Mouse (Mus musculus) myocyte (in vitro differentiated cells): ENCODE results near the gene Mrs2. TPM values are rescaled to one million over a fixed set of nuclear protein-coding genes. Genes with fewer than 3 reads are reported as not detected.

ENCODE experiments used
- H3K27me3 ChIP-seq: one replicate; pipeline ENCODE4 v1.6.1; 2011; ENCODE audit not compliant: control insufficient read depth, insufficient read depth, insufficient read length
- H3K36me3 ChIP-seq: one replicate; pipeline ENCODE4 v1.6.1; 2011; ENCODE audit not compliant: control insufficient read depth, insufficient read depth
- H3K4me2 ChIP-seq: one replicate; pipeline ENCODE4 v1.6.1; 2011; ENCODE audit warnings: low read depth, control low read depth
- H3K4me3 ChIP-seq: one replicate; pipeline ENCODE4 v1.5.1; 2011; ENCODE audit warnings: mild to moderate bottlenecking, control low read depth, moderate library complexity
- H3K79me2 ChIP-seq: one replicate; pipeline ENCODE4 v1.6.1; 2011; ENCODE audit not compliant: control insufficient read depth, insufficient read depth
- H3ac ChIP-seq: one replicate; pipeline ENCODE4 v1.6.1; 2011; ENCODE audit not compliant: control insufficient read depth, insufficient read length
- CEBPB ChIP-seq: IDR thresholded peaks from 2 replicates; pipeline ENCODE4 v1.6.1; 2011; ENCODE audit warnings: mild to moderate bottlenecking, moderate library complexity; ENCODE audit not compliant: poor library complexity, insufficient read depth, severe bottlenecking
- E2F4 ChIP-seq: IDR thresholded peaks from one replicate; pipeline ENCODE4 v1.6.1; 2011; ENCODE audit warnings: mild to moderate bottlenecking, control low read depth, moderate library complexity; ENCODE audit not compliant: insufficient read depth
- MAX ChIP-seq: IDR thresholded peaks from one replicate; pipeline ENCODE4 v1.6.1; 2011; ENCODE audit warnings: low read depth, mild to moderate bottlenecking, control low read depth
- MYOD1 ChIP-seq, 3 experiments: IDR thresholded peaks; one replicate each; pipeline ENCODE4 v1.6.1; 2011; ENCODE audit warnings: control low read depth in 2 of 3, low read depth in 2 of 3, mild to moderate bottlenecking in 2 of 3, moderate library complexity in 1 of 3; ENCODE audit not compliant: insufficient read length in 2 of 3, control insufficient read depth in 1 of 3
- MYOG ChIP-seq, 3 experiments: IDR thresholded peaks; one replicate each; pipeline ENCODE4 v1.6.1; 2011; ENCODE audit warnings: control low read depth in 2 of 3, low read depth in 2 of 3, mild to moderate bottlenecking in 2 of 3; ENCODE audit not compliant: insufficient read length in 2 of 3, control insufficient read depth in 1 of 3, insufficient read depth in 1 of 3
- POLR2A ChIP-seq: IDR thresholded peaks from one replicate; pipeline ENCODE4 v1.6.1; 2011; ENCODE audit warnings: low read depth, mild to moderate bottlenecking, control low read depth, moderate library complexity; ENCODE audit not compliant: insufficient read length
- POLR2AphosphoS2 ChIP-seq: IDR thresholded peaks from one replicate; pipeline ENCODE4 v1.6.1; 2011; ENCODE audit warnings: low read depth, control low read depth; ENCODE audit not compliant: insufficient read length
- REST ChIP-seq: IDR thresholded peaks from one replicate; pipeline ENCODE4 v1.6.1; 2011; ENCODE audit warnings: mild to moderate bottlenecking, control low read depth, moderate library complexity; ENCODE audit not compliant: insufficient read depth, insufficient read length
- SRF ChIP-seq: IDR thresholded peaks from one replicate; pipeline ENCODE4 v1.6.1; 2011; ENCODE audit warnings: low read depth; ENCODE audit not compliant: control insufficient read depth, insufficient read length
- TCF12 ChIP-seq: IDR thresholded peaks from one replicate; pipeline ENCODE4 v1.6.1; 2011; ENCODE audit warnings: mild to moderate bottlenecking, control low read depth; ENCODE audit not compliant: poor library complexity, insufficient read depth, severe bottlenecking
- TCF3 ChIP-seq: IDR thresholded peaks from one replicate; pipeline ENCODE4 v1.6.1; 2011; ENCODE audit warnings: low read depth, control low read depth; ENCODE audit not compliant: insufficient read length
- USF1 ChIP-seq: IDR thresholded peaks from one replicate; pipeline ENCODE4 v1.6.1; 2011; ENCODE audit warnings: low read depth, mild to moderate bottlenecking, control low read depth, moderate library complexity
- polyA plus RNA-seq: library from polyadenylated mRNA; unstranded; fragments of >200 nt; fragmentation: generic; extraction: Trizol; gene quantifications from one replicate; pipeline ENCODE4 v1.2.1, GENCODE M21; 2012; ENCODE audit warnings: missing spikeins

Mrs2 gene
- polyA plus RNA-seq, 1 experiment = 12.7 TPM

GRCm38 (mm10) chr13:25018316-25018715 is 1.9 kb downstream of the Mrs2 start:
- Histone ChIP-seq H3K4me3 (peak overlapping the region; percentile 50), H3K4me2 (peak overlapping the region; percentile 91), H3ac (no peak overlapping the region), H3K36me3 (no peaks in the 10 kb centered on the region), H3K27me3 (no peaks in the 10 kb centered on the region), H3K79me2 (peaks cover 16% of the 10 kb centered on the region)
- no peak for TF ChIP-seq MYOG (IDR thresholded peaks at IDR 0.05; ENCODE audit: control insufficient read depth in 1 of 3, insufficient read depth in 1 of 3, insufficient read length in 2 of 3, low read depth in 2 of 3)
- no peak for TF ChIP-seq MAX
- no peak for TF ChIP-seq POLR2AphosphoS2
- TF ChIP-seq SRF = no peak
- no peak for TF ChIP-seq TCF12
- no peak for TF ChIP-seq CEBPB
- TF ChIP-seq REST = no peak
- TF ChIP-seq POLR2A = no peak

- H3K4me2 ChIP-seq = no peak overlapping the region
- H3K4me3 ChIP-seq = no peak overlapping the region
- peaks cover 18% of the 10 kb centered on the region for H3K36me3 ChIP-seq
- H3K27me3 ChIP-seq = no peaks in the 10 kb centered on the region
- H3ac ChIP-seq = no peak overlapping the region
- no peaks in the 10 kb centered on the region for H3K79me2 ChIP-seq
- TF ChIP-seq E2F4 (no peak), MYOD1 (IDR thresholded peaks at IDR 0.05; ENCODE audit: control insufficient read depth in 1 of 3, insufficient read length in 2 of 3, low read depth in 2 of 3) (no peak), TCF3 (no peak), TCF12 (no peak), CEBPB (no peak), REST (no peak), MAX (no peak), POLR2A (no peak)
Observed at GRCm38 (mm10) chr13:25007115-25007514, 13.1 kb downstream of the Mrs2 start.

GRCm38 (mm10) chr13:25002965-25003364 is 17.2 kb downstream of the Mrs2 start:
- Histone ChIP-seq H3K79me2 (no peaks in the 10 kb centered on the region), H3ac (no peak overlapping the region), H3K27me3 (no peaks in the 10 kb centered on the region), H3K36me3 (peaks cover 26% of the 10 kb centered on the region), H3K4me3 (no peak overlapping the region), H3K4me2 (no peak overlapping the region)
- TF ChIP-seq POLR2A = no peak
- TF ChIP-seq MAX = no peak
- TF ChIP-seq E2F4 = no peak
- TF ChIP-seq TCF3 = no peak
- TF ChIP-seq MYOD1 (IDR thresholded peaks at IDR 0.05; ENCODE audit: control insufficient read depth in 1 of 3, insufficient read length in 2 of 3, low read depth in 2 of 3) = no peak
- no peak for TF ChIP-seq TCF12
- no peak for TF ChIP-seq REST
- TF ChIP-seq CEBPB = no peak
- no peak for TF ChIP-seq USF1
- TF ChIP-seq POLR2AphosphoS2 = no peak
- TF ChIP-seq MYOG (IDR thresholded peaks at IDR 0.05; ENCODE audit: control insufficient read depth in 1 of 3, insufficient read depth in 1 of 3, insufficient read length in 2 of 3, low read depth in 2 of 3) = no peak
- no peak for TF ChIP-seq SRF

- TF ChIP-seq USF1 = no peak
- no peak for TF ChIP-seq REST
- no peak for TF ChIP-seq POLR2AphosphoS2
- TF ChIP-seq E2F4 = no peak
- TF ChIP-seq MYOD1 (IDR thresholded peaks at IDR 0.05; ENCODE audit: control insufficient read depth in 1 of 3, insufficient read length in 2 of 3, low read depth in 2 of 3) = no peak
- no peak for TF ChIP-seq POLR2A
- TF ChIP-seq TCF3 = no peak
- TF ChIP-seq TCF12 = no peak
- no peak for TF ChIP-seq MYOG (IDR thresholded peaks at IDR 0.05; ENCODE audit: control insufficient read depth in 1 of 3, insufficient read depth in 1 of 3, insufficient read length in 2 of 3, low read depth in 2 of 3)
- no peak for TF ChIP-seq CEBPB
- TF ChIP-seq SRF = no peak
- TF ChIP-seq MAX = no peak
- Histone ChIP-seq H3ac (no peak overlapping the region), H3K4me3 (no peak overlapping the region), H3K79me2 (no peaks in the 10 kb centered on the region), H3K4me2 (no peak overlapping the region), H3K27me3 (no peaks in the 10 kb centered on the region), H3K36me3 (peaks cover 43% of the 10 kb centered on the region)
Observed at GRCm38 (mm10) chr13:24999538-24999937, 20.6 kb downstream of the Mrs2 start.

- Histone ChIP-seq H3K4me2 (no peak overlapping the region), H3K27me3 (no peaks in the 10 kb centered on the region), H3K4me3 (no peak overlapping the region), H3K36me3 (peaks cover 36% of the 10 kb centered on the region), H3K79me2 (no peaks in the 10 kb centered on the region), H3ac (no peak overlapping the region)
- TF ChIP-seq MAX = no peak
- TF ChIP-seq POLR2A = no peak
- TF ChIP-seq TCF12 = no peak
- no peak for TF ChIP-seq MYOG (IDR thresholded peaks at IDR 0.05; ENCODE audit: control insufficient read depth in 1 of 3, insufficient read depth in 1 of 3, insufficient read length in 2 of 3, low read depth in 2 of 3)
- TF ChIP-seq SRF = no peak
- TF ChIP-seq MYOD1 (IDR thresholded peaks at IDR 0.05; ENCODE audit: control insufficient read depth in 1 of 3, insufficient read length in 2 of 3, low read depth in 2 of 3) = no peak
- TF ChIP-seq POLR2AphosphoS2 = no peak
Observed at GRCm38 (mm10) chr13:24993160-24993559, 27.0 kb downstream of the Mrs2 start.
